Mouse (Mus musculus) stomach, postnatal 0 days (tissue): Measurements from ENCODE around the gene Mfsd11. TPM values are rescaled to one million over a fixed set of nuclear protein-coding genes. Genes with fewer than 3 reads are reported as not detected.
"Not testable (repeated sequence)": the region's sequence is repeated elsewhere in the genome, so short reads cannot be mapped to it uniquely, and the experiment has no call there.

ENCODE experiments used
- ATAC-seq: fragments of 200-750 bp; cut with Nextera tagmentation; 2 replicates; pipeline ENCODE4 v1.8.0; 2017; ENCODE audit not compliant: low FRiP score, low TSS enrichment
- DNase-seq: peaks from one replicate; pipeline ENCODE4 v3.0.0-alpha.2; 2016; ENCODE audit warnings: low spot score
- H3K27ac ChIP-seq: fragments of 300-500 bp; sonication (generic); replicated peaks from 2 replicates; pipeline ENCODE4 v1.5.1; 2014; ENCODE audit warnings: mild to moderate bottlenecking, control low read depth
- H3K27me3 ChIP-seq: fragments of 300-500 bp; sonication (generic); 2 replicates; pipeline ENCODE4 v1.6.1; 2014; ENCODE audit warnings: low read length; ENCODE audit not compliant: control insufficient read depth, insufficient read depth
- H3K36me3 ChIP-seq: fragments of 300-500 bp; sonication (generic); 2 replicates; pipeline ENCODE4 v1.6.1; 2014; ENCODE audit warnings: low read length, mixed read lengths; ENCODE audit not compliant: control insufficient read depth, insufficient read depth
- H3K4me1 ChIP-seq: fragments of 300-500 bp; sonication (generic); replicated peaks from 2 replicates; pipeline ENCODE4 v1.6.1; 2014; ENCODE audit warnings: antibody characterized with exemption; ENCODE audit not compliant: control insufficient read depth, insufficient read depth
- H3K4me2 ChIP-seq: fragments of 300-500 bp; sonication (generic); replicated peaks from 2 replicates; pipeline ENCODE4 v1.6.1; 2014; ENCODE audit warnings: low read depth, mild to moderate bottlenecking, control low read depth, moderate library complexity
- H3K4me3 ChIP-seq: fragments of 300-500 bp; sonication (generic); 2 replicates; pipeline ENCODE4 v1.5.1; 2014; ENCODE audit warnings: low read depth, low read length, control low read depth
- H3K9ac ChIP-seq: fragments of 300-500 bp; sonication (generic); 2 replicates; pipeline ENCODE4 v1.6.1; 2014; ENCODE audit warnings: mild to moderate bottlenecking, low read length, control low read depth, mixed read lengths
- H3K9me3 ChIP-seq: fragments of 300-500 bp; sonication (generic); 2 replicates; pipeline ENCODE4 v1.6.1; 2016; ENCODE audit warnings: low read length; ENCODE audit not compliant: control insufficient read depth
- CTCF ChIP-seq: IDR thresholded peaks from 2 replicates; pipeline ENCODE4 v1.5.1; 2016; ENCODE audit warnings: antibody characterized with exemption, low read depth, mild to moderate bottlenecking, moderate library complexity
- EP300 ChIP-seq: optimal IDR thresholded peaks from 2 replicates; pipeline ENCODE3; 2016; ENCODE audit warnings: antibody characterized with exemption
- WGBS: fragments of 180-500 bp; shearing (Covaris S2); extraction: QIAGEN DNeasy Blood & Tissue Kit; methylation state at CpG from one replicate; pipeline ENCODE4 v1.1.7; 2014; 5-methylcytosine and 5-hydroxymethylcytosine counted together
- polyA plus RNA-seq: library from polyadenylated mRNA; unstranded; fragments of >200 nt; fragmentation: Nextera tagmentation; extraction: Ambion mirVana; gene quantifications from 2 replicates; pipeline ENCODE4 v1.2.1, GENCODE M21; 2015

Mfsd11 gene
- polyA plus RNA-seq, 1 experiment from 2014 or later = 31.5 TPM

GRCm38 (mm10) chr11:116848086-116848876 lies 4.0 kb upstream of the Mfsd11 start:
- 75% methylated on average over 5 of the region's 5 CpGs for WGBS
- Histone ChIP-seq H3K4me2 (no peak overlapping the region), H3K9me3 (no peaks in the 10 kb centered on the region), H3K4me3 (no peak overlapping the region), H3K9ac (no peak overlapping the region), H3K4me1 (peaks cover 3% of the 10 kb centered on the region; the same call in 1 of the 2 replicates), H3K27me3 (no peaks in the 10 kb centered on the region), H3K27ac (no peak overlapping the region), H3K36me3 (peaks cover 3% of the 10 kb centered on the region; the same call in 1 of the 2 replicates)
- DNase-seq (no peak), ATAC-seq (no peak)
- TF ChIP-seq CTCF = no peak

GRCm38 (mm10) chr11:116848877-116849178 lies 3.4 kb upstream of the Mfsd11 start:
- not testable (repeated sequence) for H3K4me2 ChIP-seq, H3K4me3 ChIP-seq, DNase-seq, H3K36me3 ChIP-seq, H3K9me3 ChIP-seq, H3K27me3 ChIP-seq, H3K4me1 ChIP-seq, H3K27ac ChIP-seq, H3K9ac ChIP-seq, ATAC-seq
- 70% methylated on average over 2 of the region's 2 CpGs for WGBS

- peaks cover 3% of the 10 kb centered on the region; the same call in 1 of the 2 replicates for H3K36me3 ChIP-seq
- H3K4me2 ChIP-seq = no peak overlapping the region
- no peaks in the 10 kb centered on the region for H3K27me3 ChIP-seq
- no peak overlapping the region for H3K4me3 ChIP-seq
- ATAC-seq (no peak), DNase-seq (no peak)
- H3K27ac ChIP-seq = no peak overlapping the region
- H3K4me1 ChIP-seq = peaks cover 3% of the 10 kb centered on the region; the same call in 1 of the 2 replicates
- no peak overlapping the region for H3K9ac ChIP-seq
- no peaks in the 10 kb centered on the region for H3K9me3 ChIP-seq
- no peak for TF ChIP-seq CTCF
- no peak for TF ChIP-seq EP300
These were observed 2.7 kb upstream of the Mfsd11 start for GRCm38 (mm10) chr11:116849587-116849986.

- H3K27me3 ChIP-seq = no peaks in the 10 kb centered on the region
- TF ChIP-seq EP300 (no peak), CTCF (no peak)
- DNase-seq = no peak
- no peaks in the 10 kb centered on the region for H3K9me3 ChIP-seq
- H3K4me3 ChIP-seq = peak overlapping the region; percentile 95; the same call in 1 of the 2 replicates
- peaks cover 3% of the 10 kb centered on the region; the same call in 1 of the 2 replicates for H3K4me1 ChIP-seq
- 16% methylated on average over 4 of the region's 4 CpGs for WGBS
- H3K4me2 ChIP-seq = peak overlapping the region; percentile 73
- peaks cover 3% of the 10 kb centered on the region; the same call in 1 of the 2 replicates for H3K36me3 ChIP-seq
- no peak for ATAC-seq
- H3K27ac ChIP-seq = no peak overlapping the region
- no peak overlapping the region for H3K9ac ChIP-seq
These were observed 2.2 kb upstream of the Mfsd11 start for GRCm38 (mm10) chr11:116850085-116850484.

- WGBS = 18% methylated on average over 6 of the region's 6 CpGs
- Histone ChIP-seq H3K36me3 (peaks cover 3% of the 10 kb centered on the region; the same call in 1 of the 2 replicates), H3K27me3 (no peaks in the 10 kb centered on the region), H3K9ac (peak overlapping the region; percentile 98), H3K4me2 (peak overlapping the region; percentile 73), H3K4me3 (peak overlapping the region; percentile 95), H3K4me1 (peaks cover 3% of the 10 kb centered on the region; the same call in 1 of the 2 replicates), H3K27ac (peak overlapping the region; percentile 99; the same call in 1 of the 2 replicates), H3K9me3 (no peaks in the 10 kb centered on the region)
- TF ChIP-seq CTCF (no peak), EP300 (no peak)
- ATAC-seq (no peak), DNase-seq (no peak)
These were observed 1.3 kb upstream of the Mfsd11 start for GRCm38 (mm10) chr11:116850833-116851477.
